Mouse (Mus musculus): ENCODE results near the gene Ten1. TPM values are rescaled to one million over a fixed set of nuclear protein-coding genes. Genes with fewer than 3 reads are reported as not detected.

The Ten1 gene
- polyA plus RNA-seq, 1 experiment from 2014 or later: 81.5 TPM

Other genes with a start within 250 kb of the Ten1 start
- gene Itgb4, start 224.1 kb upstream of the Ten1 start, polyA plus RNA-seq (2015; fragmentation: Nextera tagmentation; extraction: Ambion mirVana): 0.52 and 0.69 TPM in 2 replicates
- 58.9 and 64.2 TPM in 2 replicates for gene Galk1, start 186.1 kb upstream of the Ten1 start, polyA plus RNA-seq (2015; fragmentation: Nextera tagmentation; extraction: Ambion mirVana)
- gene H3f3b, start 170.9 kb upstream of the Ten1 start, polyA plus RNA-seq (2015; fragmentation: Nextera tagmentation; extraction: Ambion mirVana): 2,534 and 2,591 TPM in 2 replicates
- gene Unk, start 168.5 kb upstream of the Ten1 start, polyA plus RNA-seq (2015; fragmentation: Nextera tagmentation; extraction: Ambion mirVana): 40.4 and 40.8 TPM in 2 replicates
- gene Unc13d, start 120.9 kb upstream of the Ten1 start, polyA plus RNA-seq (2015; fragmentation: Nextera tagmentation; extraction: Ambion mirVana): 0.70 and 0.80 TPM in 2 replicates
- 138 and 144 TPM in 2 replicates for gene Wbp2, start 111.9 kb upstream of the Ten1 start, polyA plus RNA-seq (2015; fragmentation: Nextera tagmentation; extraction: Ambion mirVana)
- 7.0 and 7.7 TPM in 2 replicates for gene Trim47, start 71.6 kb upstream of the Ten1 start, polyA plus RNA-seq (2015; fragmentation: Nextera tagmentation; extraction: Ambion mirVana)
- 1.6 and 1.9 TPM in 2 replicates for gene Trim65, start 67.7 kb upstream of the Ten1 start, polyA plus RNA-seq (2015; fragmentation: Nextera tagmentation; extraction: Ambion mirVana)
- gene Mrpl38, start 60.0 kb upstream of the Ten1 start, polyA plus RNA-seq (2015; fragmentation: Nextera tagmentation; extraction: Ambion mirVana): 77.7 and 78.5 TPM in 2 replicates
- gene Fbf1, start 30.7 kb upstream of the Ten1 start, polyA plus RNA-seq (2015; fragmentation: Nextera tagmentation; extraction: Ambion mirVana): 71.4 and 73.5 TPM in 2 replicates
- gene Acox1, start 190 bp downstream of the Ten1 start, polyA plus RNA-seq (2015; fragmentation: Nextera tagmentation; extraction: Ambion mirVana): 51.3 and 54.5 TPM in 2 replicates
- 0.19 and 0.33 TPM in 2 replicates for gene Evpl, start 39.2 kb downstream of the Ten1 start, polyA plus RNA-seq (2015; fragmentation: Nextera tagmentation; extraction: Ambion mirVana)
- gene Srp68, start 75.4 kb downstream of the Ten1 start, polyA plus RNA-seq (2015; fragmentation: Nextera tagmentation; extraction: Ambion mirVana): 68.9 and 71.5 TPM in 2 replicates
- 0.29 TPM in 1 of 2 replicates, not detected in the other for gene Galr2, start 82.1 kb downstream of the Ten1 start, polyA plus RNA-seq (2015; fragmentation: Nextera tagmentation; extraction: Ambion mirVana)
- 109 and 114 TPM in 2 replicates for gene Exoc7, start 108.4 kb downstream of the Ten1 start, polyA plus RNA-seq (2015; fragmentation: Nextera tagmentation; extraction: Ambion mirVana)
- gene Foxj1, start 136.5 kb downstream of the Ten1 start, polyA plus RNA-seq (2015; fragmentation: Nextera tagmentation; extraction: Ambion mirVana): 9.5 and 14.7 TPM in 2 replicates
- 53.4 and 55.6 TPM in 2 replicates for gene Rnf157, start 214.2 kb downstream of the Ten1 start, polyA plus RNA-seq (2015; fragmentation: Nextera tagmentation; extraction: Ambion mirVana)
- gene Ubald2, start 235.2 kb downstream of the Ten1 start, polyA plus RNA-seq (2015; fragmentation: Nextera tagmentation; extraction: Ambion mirVana): 58.8 and 59.5 TPM in 2 replicates

Data from forebrain, embryonic 15.5 days (tissue).